Mouse (Mus musculus): ENCODE data around the gene Abca7.

Gene Abca7

DNA sequence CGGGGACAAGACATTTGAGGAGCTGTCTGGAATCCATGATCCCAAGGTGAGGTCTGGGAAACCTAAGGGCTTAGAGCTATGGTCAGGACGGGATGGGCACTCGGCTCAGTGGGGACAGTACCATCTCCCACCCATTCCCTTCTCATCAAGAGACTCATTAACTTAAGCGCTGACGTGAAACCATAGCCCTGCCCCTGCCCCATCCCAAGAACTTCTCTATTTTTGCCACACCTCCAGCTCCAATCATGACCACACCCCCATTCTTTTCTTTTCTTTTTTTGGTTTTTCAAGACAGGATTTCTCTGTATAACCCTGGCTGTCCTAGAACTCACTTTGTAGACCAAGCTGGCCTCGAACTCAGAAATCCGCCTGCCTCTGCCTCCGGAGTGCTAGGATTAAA is 21.6 kb upstream of the Abca7 start:
- DNase-seq, result no peak

DNA sequence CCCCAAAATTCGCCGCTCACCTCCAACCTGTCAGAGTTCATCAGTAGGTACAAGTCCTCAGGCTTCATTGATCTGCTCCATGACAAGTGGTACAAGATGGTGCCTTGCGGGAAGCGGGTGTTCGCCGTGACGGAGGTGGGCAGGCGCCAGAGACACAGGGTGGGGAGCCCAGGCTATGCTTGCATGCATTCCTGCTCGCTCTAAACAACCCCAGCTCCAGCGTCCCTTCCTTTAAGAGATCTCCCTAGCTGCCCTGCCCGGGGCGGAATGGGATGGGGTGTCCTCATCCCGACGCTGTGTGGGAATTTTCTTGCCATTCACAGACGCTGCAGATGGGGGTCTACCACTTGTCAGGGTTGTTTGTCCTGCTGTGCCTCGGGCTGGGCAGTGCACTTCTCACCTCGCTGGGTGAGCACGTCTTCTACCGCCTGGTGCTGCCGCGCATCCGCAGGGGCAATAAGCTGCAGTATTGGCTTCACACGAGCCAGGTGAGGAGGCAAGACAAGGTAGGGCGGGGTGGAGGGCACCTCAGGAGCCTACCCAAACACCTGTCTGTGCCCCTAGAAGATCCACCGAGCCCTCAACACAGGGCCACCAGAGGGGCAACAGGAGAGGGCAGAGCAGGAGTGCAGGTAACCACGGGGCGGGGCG is 20.1 kb upstream of the Abca7 start:
- DNase-seq, result no peak

DNA sequence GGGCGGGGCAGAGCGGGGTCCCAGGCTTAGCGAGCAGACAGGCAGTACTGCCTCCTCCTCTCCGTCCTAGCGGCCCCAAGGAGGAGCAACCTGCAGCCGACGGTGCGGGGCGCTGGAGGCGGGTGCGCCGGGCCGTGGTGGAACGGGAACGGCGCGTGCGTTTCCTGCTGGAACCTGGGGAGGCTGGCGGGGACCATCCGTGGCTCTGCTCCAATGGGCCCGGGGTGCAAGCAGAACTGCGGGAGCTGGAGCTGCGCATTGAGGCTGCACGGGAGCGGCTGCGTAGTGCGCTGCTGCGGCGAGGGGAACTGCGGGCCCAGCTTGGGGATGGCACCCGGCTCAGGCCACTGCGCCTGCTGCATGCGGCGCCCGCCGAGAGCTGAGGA is 19.6 kb upstream of the Abca7 start:
- no peak for DNase-seq

DNA sequence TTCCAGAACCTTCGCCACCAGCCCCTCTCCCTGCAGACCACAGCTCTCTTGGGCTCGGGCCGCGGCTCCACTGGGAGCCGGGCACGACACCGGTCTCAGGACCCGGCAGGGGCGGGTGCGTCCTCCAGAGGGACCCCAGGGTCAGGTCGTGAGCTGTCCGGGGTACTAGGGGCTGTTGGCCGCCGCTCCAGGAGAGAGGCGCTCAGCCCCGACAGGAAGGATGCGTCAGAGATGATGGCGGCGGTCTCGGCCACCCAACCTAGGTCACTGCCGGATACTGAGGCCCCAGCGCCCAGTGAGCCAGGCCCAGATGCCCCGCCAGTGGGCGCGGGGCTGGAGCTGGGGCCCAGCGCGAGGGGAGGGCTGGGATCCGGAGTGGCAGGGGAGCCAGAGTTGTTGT is 19.0 kb upstream of the Abca7 start:
- DNase-seq, result no peak

DNA sequence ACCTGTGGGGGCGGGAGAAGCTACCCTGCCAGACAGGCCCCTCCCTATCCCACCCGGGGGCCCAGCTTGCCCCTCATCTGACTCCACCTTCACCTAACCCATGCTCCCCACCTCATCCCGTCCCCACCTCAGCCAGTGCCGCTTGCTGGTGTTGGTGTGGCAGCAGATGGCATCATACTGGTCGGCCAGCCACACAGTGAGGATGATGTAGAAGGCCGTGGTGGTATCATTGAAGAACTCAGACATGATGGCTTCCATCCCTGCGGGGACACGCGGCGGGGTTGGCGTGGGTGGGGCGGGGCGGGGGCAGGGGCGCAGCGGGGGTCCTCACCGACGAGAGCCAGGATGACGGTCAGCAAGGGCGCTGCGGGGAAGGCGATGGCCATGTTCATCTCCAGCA is 18.2 kb upstream of the Abca7 start:
- no peak for DNase-seq

DNA sequence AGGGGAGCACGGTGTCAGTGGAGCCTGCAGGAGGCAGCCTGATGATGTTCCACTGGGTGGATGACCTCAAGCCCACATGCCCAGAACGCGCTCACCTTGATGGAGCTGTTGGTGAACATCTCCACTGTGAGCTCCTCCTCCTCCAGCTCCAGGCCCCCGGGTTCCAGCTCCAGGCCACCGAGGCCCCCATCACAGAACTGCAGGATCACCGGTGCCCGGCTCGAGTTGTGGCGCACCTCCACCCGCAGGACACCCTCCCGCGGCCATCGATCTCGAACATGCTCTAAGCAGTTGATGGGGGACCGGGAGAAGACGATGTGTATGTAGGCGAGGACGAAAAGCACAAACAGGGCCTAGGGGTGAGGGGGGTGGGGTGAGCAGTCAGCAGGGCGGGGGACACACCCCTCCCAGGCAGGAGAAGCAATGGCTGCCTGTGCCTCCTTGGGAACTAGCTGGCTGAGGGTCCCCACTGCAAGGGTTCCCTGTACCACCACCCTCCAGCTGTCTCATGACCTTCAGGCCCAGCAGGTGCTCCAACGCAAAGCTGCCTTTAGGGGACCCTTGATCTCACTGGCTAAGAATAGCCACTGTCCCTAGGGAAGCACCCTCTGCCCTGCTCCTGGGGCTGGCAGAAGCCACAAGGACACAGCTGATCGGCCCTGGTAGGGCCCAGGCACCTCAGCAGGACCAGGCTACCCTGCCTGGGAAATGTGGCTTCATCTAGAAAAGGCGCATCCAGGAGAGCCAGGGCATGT is 16.7 kb upstream of the Abca7 start:
- no peak for DNase-seq

DNA sequence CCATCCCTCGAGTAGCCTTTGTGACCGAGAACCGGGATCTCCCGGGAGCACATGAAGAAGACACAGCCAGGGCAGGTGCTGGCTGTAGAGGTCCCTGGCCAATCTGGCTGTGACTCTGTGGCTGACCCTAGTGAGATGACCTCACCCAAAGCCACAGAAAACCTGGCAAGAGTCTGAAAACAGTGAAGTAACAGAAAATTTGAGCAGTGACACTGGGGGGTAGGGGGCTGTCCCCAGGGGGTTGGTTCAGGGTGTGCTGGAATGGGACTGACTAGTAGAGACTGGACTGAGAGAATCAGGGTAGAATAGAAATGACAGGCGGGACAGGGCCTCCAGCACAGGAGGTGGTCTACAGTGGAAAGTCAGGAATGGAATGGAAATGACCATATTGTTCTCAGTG is 13.1 kb upstream of the Abca7 start:
- no peak for DNase-seq

DNA sequence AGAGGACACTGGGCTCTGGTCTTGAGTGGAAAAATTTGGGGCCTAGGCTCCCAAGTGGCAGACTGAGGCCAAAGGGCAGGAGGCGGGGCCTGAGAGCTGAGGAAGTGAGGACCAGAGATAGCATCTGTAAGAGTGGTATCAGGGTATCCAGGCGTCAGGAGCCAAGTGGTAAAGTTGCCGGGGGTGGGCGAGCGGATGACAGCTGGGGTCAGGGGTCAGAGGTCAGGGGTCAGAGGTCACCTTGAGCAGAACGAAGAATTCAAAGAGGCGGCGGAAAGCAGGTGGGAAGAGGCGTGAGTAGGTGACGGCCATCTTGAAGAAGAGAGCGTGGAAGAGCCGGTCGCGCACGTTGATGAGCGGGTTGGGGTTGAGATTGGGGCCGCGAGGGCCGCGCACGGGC is 12.6 kb upstream of the Abca7 start:
- peak; percentile 74 for DNase-seq

DNA sequence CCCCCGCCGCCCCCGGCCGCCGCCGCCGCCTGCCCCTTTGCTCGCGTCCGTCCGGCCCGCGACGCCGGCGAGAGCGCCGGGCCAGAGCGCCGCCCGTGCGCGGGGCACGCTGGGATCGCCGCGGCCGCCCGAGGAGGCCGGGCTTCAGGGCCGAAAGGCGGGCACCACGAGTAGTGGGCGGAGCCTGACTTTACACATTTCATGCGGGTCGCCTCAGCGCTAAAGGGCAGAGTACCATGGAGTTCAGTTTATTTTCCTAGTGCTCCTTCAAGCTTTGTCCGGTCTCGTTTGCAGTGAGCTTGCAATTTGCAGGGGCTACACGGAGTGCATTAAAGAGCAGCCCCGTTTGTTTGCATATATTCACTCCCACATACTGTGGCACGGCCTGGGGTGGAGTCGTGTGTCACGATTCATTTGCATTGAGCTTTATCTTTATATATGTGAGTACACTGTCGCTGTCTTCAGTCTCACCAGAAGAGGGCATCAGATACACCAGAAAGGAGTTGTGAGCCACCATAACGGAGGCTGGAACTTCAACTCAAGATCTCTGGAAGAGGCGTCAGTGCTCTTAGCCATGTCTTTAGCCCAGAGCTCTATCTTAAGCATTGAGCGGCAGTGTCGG is 12.0 kb upstream of the Abca7 start, which contains the start of gene Tmem259:
Gene Tmem259, minus strand, starts transcription at position 136 of the 622 bp plus-strand sequence.
- DNase-seq, result peak; percentile 91

DNA sequence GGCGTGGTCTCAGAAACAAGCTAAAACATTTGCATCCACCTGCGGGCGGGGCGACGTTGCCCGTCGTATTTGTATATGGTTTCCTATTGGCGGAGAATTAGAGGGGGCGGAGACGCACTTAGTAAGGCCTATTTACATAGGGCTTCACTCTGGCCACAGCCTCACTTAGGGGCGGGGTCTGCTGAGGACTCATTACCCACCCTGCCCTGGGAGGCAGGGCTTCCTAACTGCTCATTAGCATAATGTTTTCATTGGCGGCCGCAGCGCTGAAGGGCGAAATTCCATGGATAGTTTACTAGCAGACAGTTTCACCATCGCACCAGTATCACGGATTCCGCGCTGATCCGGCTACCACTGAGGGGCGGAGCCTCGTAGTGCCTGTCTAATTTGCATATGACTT is 11.4 kb upstream of the Abca7 start:
- peak; percentile 100 for DNase-seq

DNA sequence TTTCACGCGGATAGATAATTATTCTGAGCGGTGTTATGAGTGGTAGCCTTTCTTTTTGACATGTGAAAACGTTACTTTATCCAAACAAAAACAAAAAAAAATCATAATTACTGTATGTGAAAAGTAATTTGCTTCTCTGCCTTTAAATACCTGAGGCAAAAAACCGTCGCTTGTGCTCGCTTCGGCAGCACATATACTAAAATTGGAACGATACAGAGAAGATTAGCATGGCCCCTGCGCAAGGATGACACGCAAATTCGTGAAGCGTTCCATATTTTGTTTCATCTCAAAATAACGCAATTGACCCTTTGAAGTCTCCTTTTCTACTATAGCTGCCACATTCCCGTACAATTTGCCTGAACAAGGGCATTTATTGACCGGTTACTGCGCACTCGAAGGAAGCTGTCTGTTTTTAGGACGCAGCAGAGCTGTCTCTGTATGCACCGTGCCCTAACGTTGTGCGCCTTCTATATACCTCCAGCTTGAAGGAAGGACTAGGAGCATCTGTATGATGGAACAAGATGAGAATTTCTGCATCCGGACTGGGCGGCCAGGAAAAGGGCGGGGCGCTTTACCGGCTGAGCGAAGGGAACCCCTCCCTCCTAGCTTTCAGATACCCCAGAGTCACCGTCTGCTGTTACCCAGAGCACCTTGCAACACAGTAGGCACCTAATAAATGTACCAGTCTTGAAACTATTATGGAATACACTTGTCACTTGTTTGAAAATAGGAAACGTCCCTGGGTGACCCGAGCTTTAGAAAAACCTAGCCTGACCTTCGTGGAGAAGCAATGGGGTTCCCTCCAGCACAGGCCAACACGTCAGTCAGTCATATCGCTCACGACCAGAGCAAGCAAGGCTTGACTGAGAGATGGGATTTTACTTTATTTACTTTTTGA is 10.7 kb upstream of the Abca7 start:
- peak; percentile 84 for DNase-seq

DNA sequence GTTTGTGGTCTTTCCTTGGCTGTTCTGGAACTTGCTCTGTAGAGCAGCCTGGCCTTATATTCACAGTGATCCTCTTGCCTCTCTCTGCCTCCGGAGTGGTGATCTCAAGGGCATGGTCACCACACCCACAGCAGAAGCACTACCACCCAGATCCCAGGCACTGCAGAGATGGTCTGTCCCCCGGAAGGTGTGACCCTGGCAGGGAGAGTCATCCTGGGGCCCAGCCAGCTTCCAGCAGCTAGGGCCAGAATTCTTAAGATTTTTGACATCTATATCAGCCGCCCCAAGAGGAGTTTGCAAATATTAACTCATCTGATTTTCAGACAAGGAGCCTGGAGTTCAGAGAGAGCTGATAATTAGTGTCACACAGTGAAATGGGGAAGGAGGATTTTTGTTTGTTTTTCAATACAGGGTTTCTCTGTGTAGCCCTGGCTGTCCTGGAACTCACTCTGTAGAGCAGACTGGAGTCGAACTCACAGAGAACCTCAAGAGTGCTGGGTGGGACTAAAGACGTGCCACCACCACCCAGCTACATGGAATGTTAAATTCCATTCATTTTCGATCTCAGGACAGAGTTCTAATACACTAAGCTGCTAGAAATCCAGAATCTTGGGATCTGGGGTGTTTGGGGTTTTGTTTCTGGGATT is 9.9 kb upstream of the Abca7 start:
- peak; percentile 74 for DNase-seq

DNA sequence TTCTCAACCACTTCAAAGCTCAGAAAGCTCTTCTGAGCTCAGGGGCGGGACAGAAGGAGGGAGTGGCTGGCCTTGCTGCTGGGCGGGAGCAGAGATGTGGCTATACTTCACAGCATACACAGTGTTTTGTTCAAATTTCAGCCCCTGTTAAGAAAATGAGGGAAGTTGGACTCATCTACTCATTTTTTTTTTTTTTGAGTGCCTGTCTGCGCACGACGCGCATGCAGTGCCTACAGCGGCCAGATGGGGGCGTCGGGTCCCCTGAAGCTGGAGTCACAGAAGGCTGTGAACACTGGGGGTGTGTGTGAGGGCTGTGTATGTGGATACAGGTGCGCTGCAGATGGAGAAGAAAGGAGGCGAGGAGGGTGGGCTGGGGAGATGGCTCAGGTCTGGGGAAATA is 9.3 kb upstream of the Abca7 start:
- peak; percentile 96 for DNase-seq

DNA sequence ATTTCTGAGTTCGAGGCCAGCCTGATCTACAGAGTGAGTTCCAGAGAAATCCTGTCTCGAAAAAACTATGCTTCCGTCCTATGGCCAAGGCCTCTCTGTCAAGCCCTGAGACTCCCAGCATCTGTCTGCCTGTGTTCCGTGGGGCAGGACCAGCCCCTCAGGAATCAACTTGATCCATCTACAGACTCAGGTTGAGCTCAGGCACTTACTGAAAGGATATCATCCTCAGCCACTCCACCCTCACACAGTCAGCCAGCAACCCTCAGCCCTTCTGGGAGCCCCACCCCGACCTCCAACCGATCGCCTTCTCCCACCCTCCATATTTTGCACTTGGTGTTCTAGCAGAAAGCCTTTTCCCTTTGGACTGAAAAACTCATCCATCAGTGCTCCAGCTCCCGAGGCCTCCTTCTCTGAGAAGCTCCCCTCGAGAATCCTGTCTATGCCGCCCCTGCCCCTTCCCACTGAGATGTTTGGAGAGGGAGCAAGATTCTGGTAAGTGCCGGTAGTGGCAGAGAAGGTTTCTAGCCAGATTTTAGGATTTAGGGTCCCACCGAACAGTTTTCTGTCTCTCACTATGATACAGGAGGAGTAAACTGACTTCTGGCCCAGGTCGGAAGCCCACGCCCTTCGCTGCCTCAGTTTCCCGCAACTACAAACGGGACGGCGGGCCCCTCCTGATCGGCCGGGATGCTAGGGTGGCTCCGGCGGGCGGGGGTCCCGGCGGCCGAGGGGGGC is 8.4 kb upstream of the Abca7 start:
- DNase-seq, result peak; percentile 16

DNA sequence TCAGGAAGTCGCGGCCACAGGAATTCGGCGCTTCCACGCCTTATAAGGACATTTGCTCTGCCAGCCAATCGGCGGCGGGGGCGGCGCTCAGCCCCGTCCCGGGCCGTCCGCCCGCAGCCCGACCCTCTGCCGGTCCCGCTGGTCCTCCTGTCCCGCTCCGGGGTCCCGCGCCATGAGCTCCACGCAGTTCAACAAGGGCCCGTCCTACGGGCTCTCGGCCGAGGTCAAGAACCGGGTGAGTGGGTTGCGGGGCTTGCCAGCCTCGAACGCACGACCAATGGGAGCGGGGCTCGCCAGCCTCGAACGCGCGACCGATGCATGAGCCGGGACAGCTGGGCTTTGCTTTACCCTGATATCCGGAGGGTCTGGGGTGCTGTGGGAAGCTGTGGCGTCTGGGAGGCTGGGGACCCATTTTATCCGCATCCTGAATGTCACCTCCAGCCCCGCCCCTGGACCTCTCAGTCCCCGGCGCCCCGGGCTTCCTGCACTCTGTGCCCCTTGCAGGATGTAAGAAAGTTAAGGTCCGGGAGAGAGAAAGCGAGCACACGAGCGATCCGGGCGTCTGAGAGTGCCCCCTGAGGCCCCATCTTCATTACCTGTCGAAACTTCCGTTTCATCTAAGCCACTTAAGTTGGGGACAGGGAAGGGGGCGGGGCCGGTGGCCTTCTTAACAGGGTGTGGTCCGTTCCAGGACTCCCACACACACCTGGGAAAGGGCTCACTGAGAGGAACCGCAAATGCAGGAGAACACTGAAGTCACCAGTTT is 7.6 kb upstream of the Abca7 start, which contains the start of gene Cnn2:
Gene Cnn2, plus strand, starts transcription at position 79 of the 766 bp plus-strand sequence.
- peak; percentile 86 for DNase-seq

DNA sequence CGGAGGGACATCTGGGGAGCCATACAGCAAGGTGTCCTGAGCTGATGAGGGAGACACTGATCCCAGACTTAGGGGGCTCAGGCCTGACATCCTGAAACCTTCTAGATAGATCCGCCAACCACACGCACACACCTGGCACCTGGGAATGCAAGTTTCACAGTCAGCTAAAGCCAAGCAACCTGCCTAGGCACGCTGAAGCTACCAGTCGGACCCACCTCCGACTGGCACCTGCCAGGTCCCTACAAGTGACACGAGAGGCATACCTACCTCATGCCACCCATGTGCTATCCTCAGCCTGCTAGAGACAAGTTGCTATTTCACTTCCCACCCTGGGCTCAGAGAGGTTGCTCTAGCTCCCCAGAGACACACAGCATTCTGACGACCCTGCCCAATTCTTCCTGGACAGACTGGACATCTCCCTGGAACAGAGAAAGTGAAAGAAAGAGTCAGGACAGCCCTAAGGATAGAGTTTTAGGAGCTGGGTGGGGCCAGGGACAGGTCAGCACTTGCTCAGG is 7.0 kb upstream of the Abca7 start:
- DNase-seq, result no peak

DNA sequence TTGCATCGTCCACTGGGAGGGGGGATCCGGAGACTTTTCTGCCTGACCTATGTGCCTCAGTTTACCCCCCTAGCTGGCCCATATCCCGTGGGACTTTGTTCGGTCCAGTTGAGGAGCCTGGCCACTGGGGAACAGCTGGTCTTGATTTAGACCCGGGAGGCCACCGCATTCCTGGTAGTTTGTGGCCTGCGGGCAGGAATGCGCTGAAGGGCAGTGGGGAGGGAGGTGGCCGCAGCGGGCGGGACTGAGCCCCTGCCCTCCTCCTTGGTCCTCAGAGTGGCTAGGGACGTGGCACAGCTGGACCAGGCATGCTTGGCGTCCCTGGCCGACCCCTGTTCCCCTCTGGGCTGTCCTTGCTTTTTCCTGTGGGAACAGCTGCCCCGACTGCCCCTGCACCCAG is 6.4 kb upstream of the Abca7 start:
- peak; percentile 77 for DNase-seq

DNA sequence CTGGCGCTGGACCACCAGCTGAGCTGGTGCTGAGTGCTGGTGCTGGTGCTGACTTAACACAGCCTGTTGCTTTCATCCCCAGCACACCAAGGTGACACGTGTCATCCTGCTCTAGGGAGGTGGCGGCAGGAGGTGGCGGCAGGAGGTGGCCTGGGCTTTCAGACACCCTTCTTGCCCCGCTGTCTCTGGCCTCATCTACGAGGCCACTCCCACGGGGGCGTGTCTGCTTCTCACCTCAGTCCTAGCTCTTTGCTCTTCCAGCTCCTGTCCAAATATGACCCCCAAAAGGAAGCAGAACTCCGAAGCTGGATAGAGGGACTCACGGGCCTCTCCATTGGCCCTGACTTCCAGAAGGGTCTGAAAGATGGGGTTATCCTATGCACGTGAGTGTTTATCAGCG is 5.2 kb upstream of the Abca7 start:
- DNase-seq, result no peak

DNA sequence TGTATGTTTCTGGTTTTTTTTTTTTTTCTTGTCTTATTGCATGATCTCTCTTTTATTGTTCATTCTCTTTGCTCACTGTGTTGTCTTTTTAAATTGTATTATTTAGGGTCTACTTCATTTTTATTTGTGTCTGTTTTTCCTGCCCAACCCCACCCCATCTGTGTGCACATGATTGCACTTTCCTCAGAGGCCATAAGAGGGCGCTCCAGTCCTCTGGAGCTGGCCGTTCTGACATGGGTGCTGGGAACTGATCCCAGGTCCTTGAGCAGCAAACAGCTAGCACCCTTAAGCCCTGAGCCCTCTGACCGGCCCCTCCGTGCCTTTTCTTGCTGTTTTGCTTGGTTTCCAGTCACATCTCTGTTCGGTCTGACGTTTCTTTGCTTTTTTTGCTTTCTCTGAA is 4.7 kb upstream of the Abca7 start:
- DNase-seq, result no peak

DNA sequence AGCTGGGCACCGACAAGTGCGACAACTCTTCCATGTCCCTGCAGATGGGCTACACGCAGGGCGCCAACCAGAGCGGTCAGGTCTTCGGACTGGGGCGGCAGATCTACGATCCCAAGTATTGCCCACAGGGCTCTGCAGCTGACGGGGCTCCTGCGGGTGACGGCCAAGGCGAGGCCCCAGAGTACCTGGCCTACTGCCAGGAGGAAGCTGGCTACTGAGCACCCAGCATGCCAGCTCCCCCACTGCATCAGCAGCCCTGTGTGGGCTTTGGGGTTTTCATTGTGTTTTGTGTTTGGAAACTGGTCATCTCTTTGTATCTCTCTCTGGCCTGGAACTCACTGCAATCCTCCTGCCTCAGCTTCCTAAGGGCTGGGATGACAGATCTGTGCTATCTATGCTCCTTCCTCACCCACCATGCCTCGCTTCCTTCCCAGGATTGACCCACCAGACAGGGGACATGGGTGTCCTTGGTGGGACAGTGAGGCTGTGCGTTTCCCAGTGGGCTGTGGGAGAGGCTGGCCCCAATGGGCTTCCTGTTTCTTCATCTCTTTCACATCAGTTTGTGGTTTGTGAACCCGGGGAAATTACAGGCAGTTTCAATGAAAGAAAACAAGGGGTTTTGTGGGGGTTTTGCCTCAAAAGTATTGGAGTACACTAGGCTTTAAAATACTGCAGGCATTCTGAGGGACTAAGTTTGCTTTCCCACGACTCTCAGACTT is 1.7 kb upstream of the Abca7 start:
- DNase-seq, result peak; percentile 72

Data from lung, postnatal 36 days (tissue).